Mouse (Mus musculus) heart, embryonic 12.5 days (tissue): ENCODE data around the gene Taok1. TPM values are rescaled to one million over a fixed set of nuclear protein-coding genes. Genes with fewer than 3 reads are reported as not detected.

Experiments used
- ATAC-seq: fragments of 200-750 bp; cut with Nextera tagmentation; 2 replicates; pipeline ENCODE4 v1.8.0; 2017; ENCODE audit warnings: moderate TSS enrichment, moderate library complexity; ENCODE audit not compliant: insufficient number of reproducible peaks, low FRiP score
- H3K27ac ChIP-seq: fragments of 300-500 bp; sonication (generic); 2 replicates; pipeline ENCODE4 v1.5.1; 2016; ENCODE audit warnings: mild to moderate bottlenecking, moderate library complexity; ENCODE audit not compliant: poor library complexity, severe bottlenecking
- H3K27me3 ChIP-seq: fragments of 300-500 bp; sonication (generic); replicated peaks from 2 replicates; pipeline ENCODE4 v1.6.1; 2016; ENCODE audit warnings: mild to moderate bottlenecking, moderate library complexity
- H3K36me3 ChIP-seq: fragments of 300-500 bp; sonication (generic); 2 replicates; pipeline ENCODE4 v1.6.1; 2016; ENCODE audit warnings: mild to moderate bottlenecking, moderate library complexity
- H3K4me1 ChIP-seq: fragments of 300-500 bp; sonication (generic); replicated peaks from 2 replicates; pipeline ENCODE4 v1.6.1; 2016; ENCODE audit warnings: mild to moderate bottlenecking
- H3K4me2 ChIP-seq: fragments of 300-500 bp; sonication (generic); 2 replicates; pipeline ENCODE4 v1.6.1; 2016; ENCODE audit warnings: mild to moderate bottlenecking, moderate library complexity
- H3K4me3 ChIP-seq: fragments of 300-500 bp; sonication (generic); 2 replicates; pipeline ENCODE4 v1.5.1; 2016; ENCODE audit warnings: mild to moderate bottlenecking
- H3K9ac ChIP-seq: fragments of 300-500 bp; sonication (generic); 2 replicates; pipeline ENCODE4 v1.6.1; 2016; ENCODE audit warnings: mild to moderate bottlenecking, moderate library complexity
- H3K9me3 ChIP-seq: fragments of 300-500 bp; sonication (generic); replicated peaks from 2 replicates; pipeline ENCODE4 v1.6.1; 2016; ENCODE audit warnings: mild to moderate bottlenecking, moderate library complexity
- WGBS: fragments of 180-500 bp; shearing (Covaris S2); methylation state at CpG from one replicate; pipeline ENCODE4 v1.1.7; 2016; 5-methylcytosine and 5-hydroxymethylcytosine counted together
- polyA plus RNA-seq: library from polyadenylated mRNA; unstranded; fragments of >200 nt; fragmentation: Nextera tagmentation; extraction: Ambion mirVana; gene quantifications from 2 replicates; pipeline ENCODE4 v1.2.1, GENCODE M21; 2016

Taok1 gene
- polyA plus RNA-seq, 1 experiment from 2014 or later = 15.6 TPM

DNA sequence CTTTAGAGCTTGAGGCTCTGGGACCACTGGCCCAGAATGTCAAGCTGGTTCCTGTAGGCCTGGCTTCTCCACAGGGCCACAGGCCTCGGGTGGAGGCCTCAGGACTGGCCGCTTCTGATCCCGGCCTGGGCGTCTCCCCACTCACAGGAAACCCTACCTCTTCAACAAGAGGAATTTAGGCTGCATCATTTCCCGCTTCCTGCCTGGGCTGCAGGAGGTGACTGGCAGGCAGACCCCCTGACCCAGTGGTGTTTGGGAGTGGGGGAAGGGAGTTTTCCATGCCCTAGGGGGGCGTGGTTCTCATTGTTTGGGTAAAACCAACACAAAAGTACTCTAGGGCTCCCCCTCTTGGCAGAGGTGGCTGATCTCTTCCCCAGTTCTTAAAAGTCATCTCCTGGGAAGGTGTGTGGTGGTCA is 110.3 kb downstream of the Taok1 start:
- ATAC-seq = peak; percentile 20; the same call in 1 of the 2 replicates
- H3K9me3 ChIP-seq = no peaks in the 10 kb centered on the region
- H3K27ac ChIP-seq = peak overlapping the region; percentile 94
- peak overlapping the region; percentile 26 for H3K4me2 ChIP-seq
- peaks cover 59% of the 10 kb centered on the region for H3K4me1 ChIP-seq
- peak overlapping the region; percentile 51 for H3K9ac ChIP-seq
- H3K27me3 ChIP-seq = no peaks in the 10 kb centered on the region
- H3K36me3 ChIP-seq = peaks cover 31% of the 10 kb centered on the region
- WGBS = 24% methylated on average over 6 of the region's 6 CpGs
- no peak overlapping the region for H3K4me3 ChIP-seq

DNA sequence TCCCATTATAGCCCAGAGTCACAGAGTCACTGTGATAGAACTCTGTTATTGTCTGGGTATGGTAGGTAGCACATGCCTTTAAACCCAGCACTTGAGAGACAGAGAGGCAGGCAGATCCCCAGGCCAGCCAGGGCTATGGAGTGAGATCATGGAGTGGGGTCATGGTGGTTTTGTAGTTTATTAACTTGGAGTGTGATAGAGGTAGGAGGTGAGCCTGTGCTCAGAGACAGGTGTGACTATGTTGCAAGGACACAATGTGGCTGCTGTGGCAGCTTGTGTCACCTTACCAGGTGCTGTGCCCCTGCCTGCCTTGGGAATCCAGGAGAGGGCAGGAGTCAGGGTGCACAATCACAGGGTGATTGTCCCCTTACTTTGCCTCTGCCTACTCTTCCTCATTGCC is 112.1 kb downstream of the Taok1 start:
- Histone ChIP-seq H3K27me3 (no peaks in the 10 kb centered on the region), H3K36me3 (peaks cover 18% of the 10 kb centered on the region), H3K27ac (no peak overlapping the region), H3K9ac (peak overlapping the region; percentile 37), H3K4me3 (no peak overlapping the region), H3K4me2 (peak overlapping the region; percentile 82; the same call in 1 of the 2 replicates), H3K9me3 (no peaks in the 10 kb centered on the region), H3K4me1 (peaks cover 68% of the 10 kb centered on the region)
- no peak for ATAC-seq

DNA sequence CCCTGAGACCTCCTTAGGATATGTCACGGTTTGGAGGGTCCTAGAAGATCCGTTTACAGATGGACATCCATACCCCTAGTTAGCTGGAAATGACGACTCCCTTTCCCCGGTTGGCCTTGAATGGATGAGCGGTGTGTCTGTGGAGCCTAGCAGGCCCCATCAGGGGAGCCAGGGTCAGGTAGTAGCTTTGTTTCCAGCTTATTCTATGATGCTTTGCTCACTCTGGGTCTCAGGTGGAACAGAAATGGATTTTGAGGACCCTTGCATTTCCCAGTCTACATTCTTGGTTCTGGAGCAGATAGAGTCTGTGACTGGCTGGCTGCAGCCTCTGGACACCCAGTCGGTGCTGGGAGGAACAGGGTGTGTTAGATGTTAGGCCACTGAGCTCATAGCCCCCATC is 112.8 kb downstream of the Taok1 start:
- Histone ChIP-seq H3K27ac (peak overlapping the region; percentile 89), H3K9me3 (no peaks in the 10 kb centered on the region), H3K9ac (peak overlapping the region; percentile 98), H3K4me1 (peaks cover 72% of the 10 kb centered on the region), H3K36me3 (peaks cover 11% of the 10 kb centered on the region), H3K4me3 (peak overlapping the region; percentile 97), H3K4me2 (peak overlapping the region; percentile 82), H3K27me3 (no peaks in the 10 kb centered on the region)
- no peak for ATAC-seq
- WGBS = 69% methylated on average over 6 of the region's 6 CpGs

DNA sequence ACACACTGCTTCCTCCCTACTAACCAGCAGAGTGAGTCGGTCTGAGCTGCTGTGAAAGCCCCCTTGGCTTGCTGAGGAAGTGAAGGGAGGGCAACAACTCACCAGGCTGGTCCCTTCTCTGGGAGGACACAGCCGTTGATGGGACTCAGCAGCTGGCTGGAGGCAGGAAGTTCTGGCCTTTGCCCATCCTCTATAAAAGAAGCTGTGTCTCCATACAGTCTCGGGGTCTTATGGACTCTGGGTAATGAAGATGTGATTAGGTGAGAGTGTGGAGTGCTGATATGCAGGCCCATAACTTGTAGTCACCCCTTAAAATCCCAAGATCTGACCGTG is 113.3 kb downstream of the Taok1 start:
- peaks cover 72% of the 10 kb centered on the region for H3K4me1 ChIP-seq
- no peak for ATAC-seq
- H3K36me3 ChIP-seq = peaks cover 6% of the 10 kb centered on the region
- H3K9ac ChIP-seq = peak overlapping the region; percentile 98
- no peaks in the 10 kb centered on the region for H3K27me3 ChIP-seq
- peak overlapping the region; percentile 97 for H3K4me3 ChIP-seq
- H3K9me3 ChIP-seq = no peaks in the 10 kb centered on the region
- peak overlapping the region; percentile 89 for H3K27ac ChIP-seq
- H3K4me2 ChIP-seq = peak overlapping the region; percentile 82
- WGBS = 21% methylated on average over 4 of the region's 4 CpGs

DNA sequence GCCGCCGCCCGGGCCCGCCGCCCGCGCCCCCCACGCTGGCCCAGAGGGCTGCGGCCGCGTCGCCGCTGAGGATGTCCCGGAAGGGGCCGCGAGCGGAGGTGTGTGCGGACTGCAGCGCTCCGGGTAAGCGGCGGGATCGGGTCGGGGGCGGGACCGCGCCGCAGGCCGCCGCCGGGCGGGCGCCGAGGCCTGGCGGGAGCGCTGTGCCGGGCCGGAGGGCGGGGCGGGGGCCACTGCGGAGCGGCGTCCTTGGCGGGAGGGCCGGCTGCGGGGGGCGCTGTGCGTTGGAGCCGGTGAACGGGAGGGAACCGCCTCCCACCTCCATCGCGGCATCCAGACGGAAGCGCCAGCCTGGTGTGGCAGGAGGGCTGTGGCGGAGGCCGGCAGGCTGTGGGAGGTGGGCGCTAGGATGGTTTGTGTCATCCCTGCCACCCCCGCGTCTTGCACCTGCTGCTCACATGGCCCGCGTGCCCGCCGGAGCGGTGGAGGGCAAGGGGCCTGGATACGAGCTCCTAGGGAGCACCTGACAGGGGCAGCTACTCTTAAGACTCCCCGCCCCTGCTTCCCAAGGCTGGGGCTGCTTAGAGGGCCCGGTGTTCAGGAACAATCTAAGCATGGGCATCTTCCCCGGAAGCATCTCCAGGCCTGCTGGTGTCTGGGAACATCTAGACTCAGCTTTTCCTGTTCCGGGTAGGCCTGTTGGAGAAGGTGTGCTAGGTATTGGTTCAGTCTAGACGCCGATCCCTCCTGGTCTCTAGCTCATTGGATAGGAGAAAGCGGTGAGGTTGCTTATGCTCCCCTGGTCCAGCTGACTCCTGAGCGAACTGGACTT is 113.9 kb downstream of the Taok1 start, which contains the start of gene Git1:
Git1 (plus strand) TSS at position 51 of the 832 bp plus-strand sequence.
- peak; percentile 20; the same call in 1 of the 2 replicates for ATAC-seq
- Histone ChIP-seq H3K27me3 (no peaks in the 10 kb centered on the region), H3K4me1 (peaks cover 73% of the 10 kb centered on the region), H3K9ac (peak within 1 kb of the TSS; percentile 98), H3K27ac (peak within 1 kb of the TSS; percentile 89), H3K4me2 (peak within 1 kb of the TSS; percentile 95), H3K36me3 (peaks cover under 1% of the 10 kb centered on the region; the same call in 1 of the 2 replicates), H3K9me3 (no peaks in the 10 kb centered on the region), H3K4me3 (peak within 1 kb of the TSS; percentile 97)
- 7% methylated on average over 54 of the region's 74 CpGs for WGBS

DNA sequence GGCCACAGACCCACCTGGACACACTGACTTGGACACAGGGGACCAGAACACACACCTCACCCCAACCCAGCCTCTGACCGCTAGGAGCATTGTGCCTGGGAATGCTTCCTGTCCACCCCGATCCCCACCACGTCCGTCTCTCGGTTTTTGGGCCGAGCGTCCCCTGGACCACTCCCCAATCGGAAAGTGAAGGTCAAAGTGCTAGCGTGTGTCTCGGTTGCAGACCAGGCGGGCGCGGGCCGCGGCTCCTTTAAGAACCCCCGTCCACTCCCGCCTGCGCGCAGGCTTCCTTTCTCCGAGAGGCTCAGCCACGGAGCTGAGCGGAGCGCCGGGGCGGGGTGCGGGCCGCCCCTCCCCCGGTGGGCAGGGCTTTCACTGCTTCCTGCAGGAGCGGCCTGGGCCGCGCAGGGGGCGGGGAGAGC is 114.7 kb downstream of the Taok1 start:
- under 1% methylated on average over 32 of the region's 32 CpGs for WGBS
- Histone ChIP-seq H3K36me3 (no peaks in the 10 kb centered on the region), H3K27me3 (0 out of 2 replicates have a peak, but pooled peaks cover 5% of the 10 kb centered on the region), H3K4me3 (peak overlapping the region; percentile 97), H3K4me2 (peak overlapping the region; percentile 95), H3K27ac (peak overlapping the region; percentile 89), H3K4me1 (peaks cover 72% of the 10 kb centered on the region), H3K9me3 (no peaks in the 10 kb centered on the region), H3K9ac (peak overlapping the region; percentile 74)
- peak; percentile 82 for ATAC-seq

DNA sequence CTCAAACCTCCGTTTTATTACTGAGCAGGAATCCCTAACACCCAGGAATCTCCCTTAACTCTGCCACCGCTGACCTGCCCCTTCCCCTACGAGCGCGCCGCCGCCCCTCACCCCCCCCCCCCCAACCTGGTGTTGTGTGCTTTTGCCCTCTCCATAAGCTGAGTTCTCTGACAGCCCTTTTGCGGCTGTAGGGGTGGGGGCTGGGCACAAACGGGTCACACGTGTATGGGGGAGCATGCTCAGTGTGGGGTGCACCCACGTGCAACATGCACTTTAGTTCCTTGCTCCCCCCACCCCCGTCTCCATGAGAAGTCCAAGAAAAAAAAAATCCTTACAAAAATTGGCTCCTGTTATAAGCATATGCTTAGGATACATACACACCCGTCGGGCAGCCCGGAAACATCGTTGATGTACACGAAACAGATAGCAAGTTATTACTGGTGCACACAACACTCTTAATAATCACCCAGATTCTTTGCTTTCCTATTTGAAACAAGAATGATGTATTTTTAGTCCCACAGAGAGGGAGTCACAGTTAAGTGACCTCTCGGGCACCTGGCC is 115.2 kb downstream of the Taok1 start:
- Histone ChIP-seq H3K4me3 (peak overlapping the region; percentile 97), H3K36me3 (no peaks in the 10 kb centered on the region), H3K9me3 (no peaks in the 10 kb centered on the region), H3K9ac (peak overlapping the region; percentile 74), H3K27me3 (0 out of 2 replicates have a peak, but pooled peaks cover 5% of the 10 kb centered on the region), H3K27ac (peak overlapping the region; percentile 89), H3K4me1 (peaks cover 68% of the 10 kb centered on the region), H3K4me2 (peak overlapping the region; percentile 95)
- ATAC-seq = no peak
- under 1% methylated on average over 18 of the region's 18 CpGs for WGBS

DNA sequence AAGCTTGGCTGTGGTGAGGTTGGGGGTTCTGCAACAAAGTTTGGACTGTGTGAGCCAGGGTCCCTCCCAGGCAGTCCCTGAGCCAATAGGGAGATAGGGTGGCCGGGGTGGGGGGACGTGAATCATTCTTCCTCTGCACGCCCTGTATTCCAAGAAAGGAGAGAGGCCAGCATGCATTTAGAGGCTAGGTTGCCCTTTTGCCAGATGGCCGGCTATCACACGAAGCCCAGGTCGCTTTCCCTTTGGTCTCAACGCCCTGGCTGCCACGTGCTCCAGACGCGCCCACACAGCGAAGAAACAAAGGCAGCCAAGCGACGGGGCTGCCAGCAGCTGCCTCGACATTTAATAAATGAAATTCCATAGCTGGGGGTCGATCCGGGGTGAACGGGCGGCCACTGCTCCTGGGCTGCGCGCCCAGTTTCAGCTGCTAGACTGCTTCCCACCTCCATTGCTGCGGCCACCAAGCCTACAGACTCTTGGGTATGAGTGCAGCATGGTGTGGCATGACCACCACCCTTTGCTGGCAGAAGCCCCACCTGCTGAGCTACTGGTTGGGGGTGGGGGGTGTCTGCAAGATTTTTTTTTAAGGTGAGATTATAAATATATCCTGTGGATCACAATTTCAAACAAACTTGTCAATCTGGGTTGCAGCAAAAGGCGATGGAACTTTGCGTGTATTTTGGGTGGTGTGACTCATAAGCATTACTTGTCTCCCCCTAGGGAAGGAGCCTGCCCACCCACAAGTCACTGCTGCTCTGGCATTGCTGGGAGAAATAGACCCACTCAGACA is 115.9 kb downstream of the Taok1 start:
- H3K9me3 ChIP-seq = no peaks in the 10 kb centered on the region
- 0 out of 2 replicates have a peak, but pooled peaks cover 5% of the 10 kb centered on the region for H3K27me3 ChIP-seq
- H3K4me2 ChIP-seq = peak overlapping the region; percentile 95
- peak overlapping the region; percentile 74 for H3K9ac ChIP-seq
- H3K4me3 ChIP-seq = peak overlapping the region; percentile 97
- under 1% methylated on average over 23 of the region's 23 CpGs for WGBS
- H3K4me1 ChIP-seq = peaks cover 68% of the 10 kb centered on the region
- peak; percentile 61 for ATAC-seq
- H3K27ac ChIP-seq = peak overlapping the region; percentile 89
- no peaks in the 10 kb centered on the region for H3K36me3 ChIP-seq

DNA sequence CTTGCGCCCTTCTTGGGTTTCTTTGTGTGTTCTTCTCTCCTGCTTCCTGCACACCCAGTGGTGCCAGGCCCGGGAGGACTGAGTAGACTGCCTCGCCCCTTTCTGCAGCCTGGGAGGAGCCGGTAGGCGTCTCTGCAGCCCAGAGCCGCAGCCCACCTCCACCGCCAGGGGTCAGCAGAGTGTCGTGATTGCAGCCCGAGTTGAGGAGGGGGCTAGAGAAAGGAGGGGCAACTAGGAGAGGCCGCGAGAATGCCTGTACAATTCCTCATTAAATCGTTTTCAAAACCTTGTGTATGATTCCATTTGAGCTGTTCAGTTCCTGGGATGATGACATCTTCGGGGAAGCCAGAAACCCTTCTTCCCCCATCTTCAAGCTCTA is 116.5 kb downstream of the Taok1 start:
- peak overlapping the region; percentile 97 for H3K4me3 ChIP-seq
- H3K9ac ChIP-seq = peak overlapping the region; percentile 32
- no peaks in the 10 kb centered on the region for H3K9me3 ChIP-seq
- H3K27me3 ChIP-seq = 0 out of 2 replicates have a peak, but pooled peaks cover 5% of the 10 kb centered on the region
- H3K27ac ChIP-seq = peak overlapping the region; percentile 89
- no peaks in the 10 kb centered on the region for H3K36me3 ChIP-seq
- ATAC-seq = peak; percentile 66
- WGBS = under 1% methylated on average over 13 of the region's 13 CpGs
- H3K4me2 ChIP-seq = peak overlapping the region; percentile 95
- peaks cover 68% of the 10 kb centered on the region for H3K4me1 ChIP-seq

DNA sequence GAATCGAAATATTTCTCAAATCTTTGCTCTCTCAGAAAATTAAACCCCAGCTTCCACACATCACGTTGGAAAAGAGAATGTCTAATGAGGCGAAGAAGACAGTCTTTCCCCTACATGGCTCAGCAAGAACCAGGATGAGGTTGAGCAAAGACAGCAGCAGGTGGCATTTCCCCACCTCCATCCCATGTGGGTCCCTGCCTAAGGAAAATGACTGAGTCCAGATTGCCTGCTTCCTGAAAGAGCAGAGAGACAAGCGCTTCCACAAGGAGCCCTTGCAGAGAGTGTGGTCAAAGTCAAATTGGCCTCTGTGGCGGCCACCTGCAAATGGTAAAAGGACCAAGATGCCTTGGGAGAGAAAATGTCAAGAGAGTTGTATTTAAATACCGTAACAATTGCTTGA is 117.2 kb downstream of the Taok1 start:
- WGBS = 65% methylated on average over 6 of the region's 6 CpGs
- Histone ChIP-seq H3K4me1 (peaks cover 61% of the 10 kb centered on the region), H3K4me3 (no peak overlapping the region), H3K36me3 (no peaks in the 10 kb centered on the region), H3K27me3 (0 out of 2 replicates have a peak, but pooled peaks cover 5% of the 10 kb centered on the region), H3K9ac (0 out of 2 replicates have a peak overlapping the region, but pooled peaks have one; percentile 89), H3K4me2 (peak overlapping the region; percentile 96), H3K9me3 (no peaks in the 10 kb centered on the region), H3K27ac (no peak overlapping the region)
- ATAC-seq = no peak
